In the genomic region with DNA sequence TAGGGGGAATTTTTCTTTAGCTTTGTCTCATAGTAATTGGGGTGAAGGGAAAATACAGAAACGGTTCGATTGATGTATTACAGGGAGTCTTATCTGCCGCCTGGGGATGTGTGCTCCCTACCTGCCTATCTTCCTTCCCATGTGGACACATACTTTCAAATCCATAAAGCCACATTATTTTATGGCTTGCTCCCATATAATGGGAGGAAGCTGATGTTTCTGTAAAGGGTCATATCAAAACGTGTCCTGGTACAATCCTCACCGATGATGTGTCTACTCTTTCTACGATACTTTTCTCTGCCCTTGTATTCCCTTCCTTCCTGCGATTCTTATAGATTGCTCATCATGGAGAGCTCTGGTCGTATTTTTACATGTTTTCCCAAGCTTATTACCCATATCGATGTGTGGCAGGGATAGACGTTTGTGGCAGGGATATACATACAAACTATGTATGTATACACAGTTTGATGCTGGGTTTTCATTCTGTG, we compare ENCODE assay signal across 7 mouse cellular contexts. TPM values are rescaled to one million over a fixed set of nuclear protein-coding genes. Genes with fewer than 3 reads are reported as not detected.
DNase-seq lines count a peak whose midpoint lies in the region; ATAC-seq and TF ChIP-seq lines count a peak whose summit lies in the region.

No protein-coding gene starts in this region.

- no peak for TF ChIP-seq POLR2A in limb, embryonic 14.5 days (IDR thresholded peaks at IDR 0.05; ENCODE audit: borderline replicate concordance, extremely low read depth, insufficient read depth, insufficient read length)

- no peaks in the 10 kb centered on the region for H3K36me3 ChIP-seq in neural tube, embryonic 11.5 days (ENCODE audit: control insufficient read depth, insufficient read depth, low read length)
- 0 out of 2 replicates have a peak, but pooled peaks cover 2% of the 10 kb centered on the region for H3K36me3 ChIP-seq in limb, embryonic 14.5 days (ENCODE audit: control insufficient read depth, insufficient read depth, low read length)
- no peaks in the 10 kb centered on the region for H3K36me3 ChIP-seq in stomach, embryonic 15.5 days

- ATAC-seq in neural tube, embryonic 11.5 days (ENCODE audit: insufficient read depth, low FRiP score, low TSS enrichment): peak; percentile 17; the same call in 1 of the 2 replicates
- ATAC-seq in erythroblast, adult 5-6 weeks (replicated peaks; ENCODE audit: low FRiP score, poor library complexity, severe bottlenecking): peak; percentile 26
- ATAC-seq in limb, embryonic 14.5 days (ENCODE audit: low FRiP score, low read depth): 0 out of 2 replicates have a peak, but pooled peaks have one; percentile 3
- peak; percentile 9; the same call in 1 of the 2 replicates for ATAC-seq in stomach, embryonic 15.5 days (ENCODE audit: insufficient read depth, low FRiP score, low read depth)

- H3K27ac ChIP-seq in neural tube, embryonic 11.5 days (ENCODE audit: low read depth, low read length): no peak overlapping the region
- H3K27ac ChIP-seq in limb, embryonic 14.5 days (replicated peaks; ENCODE audit: low read depth, low read length): peak overlapping the region; percentile 73; the same call in 1 of the 2 replicates
- peak overlapping the region; percentile 77; the same call in 1 of the 2 replicates for H3K27ac ChIP-seq in stomach, embryonic 15.5 days

- peak overlapping the region; percentile 62 for H3K4me3 ChIP-seq in neural tube, embryonic 11.5 days (ENCODE audit: low read depth, low read length)
- H3K4me3 ChIP-seq in limb, embryonic 14.5 days (replicated peaks; ENCODE audit: low read length): peak overlapping the region; percentile 71
- H3K4me3 ChIP-seq in stomach, embryonic 15.5 days (replicated peaks): peak overlapping the region; percentile 80

- no peak for DNase-seq in neural tube, embryonic 11.5 days (ENCODE audit: low spot score)
- no peak for DNase-seq in neural tube, embryonic 10.5 days (ENCODE audit: extremely low spot score, low spot score)
- no peak for DNase-seq in limb, embryonic 14.5 days (ENCODE audit: low spot score)
- DNase-seq in layer of hippocampus, adult 9-11 months: no peak
- DNase-seq in adrenal gland, postnatal 4 days (ENCODE audit: low spot score in 2 of 2): no peak

- peak overlapping the region; percentile 47 for H3K4me2 ChIP-seq in neural tube, embryonic 11.5 days (ENCODE audit: low read depth)
- H3K4me2 ChIP-seq in limb, embryonic 14.5 days (replicated peaks; ENCODE audit: low read depth, low read length, severe bottlenecking): peak overlapping the region; percentile 68
- H3K4me2 ChIP-seq in stomach, embryonic 15.5 days: peak overlapping the region; percentile 70

- H3K9me3 ChIP-seq in neural tube, embryonic 11.5 days (ENCODE audit: control insufficient read depth, low read length): no peaks in the 10 kb centered on the region
- no peaks in the 10 kb centered on the region for H3K9me3 ChIP-seq in limb, embryonic 14.5 days (ENCODE audit: control insufficient read depth, low read length)
- no peaks in the 10 kb centered on the region for H3K9me3 ChIP-seq in stomach, embryonic 15.5 days

- H3K27me3 ChIP-seq in neural tube, embryonic 11.5 days (ENCODE audit: control insufficient read depth, insufficient read depth, low read length): no peaks in the 10 kb centered on the region
- H3K27me3 ChIP-seq in limb, embryonic 14.5 days (ENCODE audit: control insufficient read depth, insufficient read depth, low read length): no peaks in the 10 kb centered on the region
- no peaks in the 10 kb centered on the region for H3K27me3 ChIP-seq in stomach, embryonic 15.5 days (replicated peaks)

- peak overlapping the region; percentile 75 for H3K9ac ChIP-seq in neural tube, embryonic 11.5 days (ENCODE audit: low read length)
- H3K9ac ChIP-seq in limb, embryonic 14.5 days (ENCODE audit: low read depth, low read length, severe bottlenecking): peak overlapping the region; percentile 85
- peak overlapping the region; percentile 71 for H3K9ac ChIP-seq in stomach, embryonic 15.5 days

- H3K4me1 ChIP-seq in neural tube, embryonic 11.5 days (ENCODE audit: control insufficient read depth, insufficient read depth, low read length): peaks cover 3% of the 10 kb centered on the region; the same call in 1 of the 2 replicates
- H3K4me1 ChIP-seq in limb, embryonic 14.5 days (ENCODE audit: control insufficient read depth, insufficient read depth, low read length): peaks cover 4% of the 10 kb centered on the region; the same call in 1 of the 2 replicates
- H3K4me1 ChIP-seq in stomach, embryonic 15.5 days: peaks cover 3% of the 10 kb centered on the region; the same call in 1 of the 2 replicates

- WGBS in neural tube, embryonic 11.5 days: 30% methylated on average over 10 of the region's 10 CpGs
- 26% methylated on average over 10 of the region's 10 CpGs for whole genome bisulfite sequencing in limb, embryonic 14.5 days
- 23% methylated on average over 10 of the region's 10 CpGs for WGBS in stomach, embryonic 15.5 days

RNA-seq across cellular contexts. Expression of gene Pex3, which starts 0.6 kb away (rescaled TPM):
- polyA plus RNA-seq in neural tube, embryonic 11.5 days (2014; fragmentation: Nextera tagmentation; extraction: Ambion mirVana): 30.0 and 30.9 TPM in 2 replicates
- total RNA-seq in erythroblast, adult 5-6 weeks (2015; ENCODE audit: low replicate concordance): 10.0 and 11.7 TPM in 2 replicates
- 4.2 and 8.7 TPM in 2 replicates for total RNA-seq in erythroblast, adult 5-6 weeks (2017; ENCODE audit: low replicate concordance)
- 27.5 and 30.6 TPM in 2 replicates for polyA plus RNA-seq in limb, embryonic 14.5 days (2012; rRNA removed)
- 32.2 and 32.6 TPM in 2 replicates for polyA plus RNA-seq in limb, embryonic 14.5 days (2014; fragmentation: Nextera tagmentation; extraction: Ambion mirVana)
- 19.9 and 21.5 TPM in 2 replicates for polyA plus RNA-seq in stomach, embryonic 15.5 days (2015; fragmentation: Nextera tagmentation; extraction: Ambion mirVana)
- total RNA-seq in adrenal gland, postnatal 4 days (2021): 10 to 100 TPM; 35.8 to 44.4 TPM

RNA-seq across cellular contexts. Expression of gene Adat2, which starts 0.8 kb away (rescaled TPM):
- polyA plus RNA-seq in neural tube, embryonic 11.5 days (2014; fragmentation: Nextera tagmentation; extraction: Ambion mirVana): 3.0 and 4.0 TPM in 2 replicates
- 1.9 TPM in 1 of 2 replicates, not detected in the other for total RNA-seq in erythroblast, adult 5-6 weeks (2015; ENCODE audit: low replicate concordance)
- 0.51 and 2.6 TPM in 2 replicates for total RNA-seq in erythroblast, adult 5-6 weeks (2017; ENCODE audit: low replicate concordance)
- polyA plus RNA-seq in limb, embryonic 14.5 days (2012; rRNA removed): 8.4 and 10.2 TPM in 2 replicates
- polyA plus RNA-seq in limb, embryonic 14.5 days (2014; fragmentation: Nextera tagmentation; extraction: Ambion mirVana): 4.8 and 5.3 TPM in 2 replicates
- polyA plus RNA-seq in stomach, embryonic 15.5 days (2015; fragmentation: Nextera tagmentation; extraction: Ambion mirVana): 3.6 and 4.1 TPM in 2 replicates
- 1 to 10 TPM; 8.3 to 9.3 TPM for total RNA-seq in adrenal gland, postnatal 4 days (2021)

RNA-seq across cellular contexts. Expression of gene Fuca2, which starts 54.2 kb away (rescaled TPM):
- 24.9 and 25.1 TPM in 2 replicates for polyA plus RNA-seq in neural tube, embryonic 11.5 days (2014; fragmentation: Nextera tagmentation; extraction: Ambion mirVana)
- 22.2 and 62.3 TPM in 2 replicates for total RNA-seq in erythroblast, adult 5-6 weeks (2015; ENCODE audit: low replicate concordance)
- 11.2 and 12.1 TPM in 2 replicates for total RNA-seq in erythroblast, adult 5-6 weeks (2017; ENCODE audit: low replicate concordance)
- polyA plus RNA-seq in limb, embryonic 14.5 days (2012; rRNA removed): 23.3 and 33.1 TPM in 2 replicates
- 55.7 and 55.8 TPM in 2 replicates for polyA plus RNA-seq in limb, embryonic 14.5 days (2014; fragmentation: Nextera tagmentation; extraction: Ambion mirVana)
- polyA plus RNA-seq in stomach, embryonic 15.5 days (2015; fragmentation: Nextera tagmentation; extraction: Ambion mirVana): 75.7 and 84.7 TPM in 2 replicates
- 10 to 100 TPM; 24.2 to 38.7 TPM for total RNA-seq in adrenal gland, postnatal 4 days (2021)
